Mouse (Mus musculus) stomach, postnatal 0 days (tissue): ENCODE measurements at regions not wholly inside any gene's neighbourhood (a gene's known extent, or its start where the extent isn't known, plus 50 kb on each side); places are given as distances from the start of the nearest gene placed in this dataset.

ENCODE experiments used
- ATAC-seq: fragments of 200-750 bp; cut with Nextera tagmentation; 2 replicates; pipeline ENCODE4 v1.8.0; 2017; ENCODE audit not compliant: low FRiP score, low TSS enrichment
- DNase-seq: peaks from one replicate; pipeline ENCODE4 v3.0.0-alpha.2; 2016; ENCODE audit warnings: low spot score
- H3K27ac ChIP-seq: fragments of 300-500 bp; sonication (generic); replicated peaks from 2 replicates; pipeline ENCODE4 v1.5.1; 2014; ENCODE audit warnings: mild to moderate bottlenecking, control low read depth
- H3K27me3 ChIP-seq: fragments of 300-500 bp; sonication (generic); 2 replicates; pipeline ENCODE4 v1.6.1; 2014; ENCODE audit warnings: low read length; ENCODE audit not compliant: control insufficient read depth, insufficient read depth
- H3K36me3 ChIP-seq: fragments of 300-500 bp; sonication (generic); 2 replicates; pipeline ENCODE4 v1.6.1; 2014; ENCODE audit warnings: low read length, mixed read lengths; ENCODE audit not compliant: control insufficient read depth, insufficient read depth
- H3K4me1 ChIP-seq: fragments of 300-500 bp; sonication (generic); replicated peaks from 2 replicates; pipeline ENCODE4 v1.6.1; 2014; ENCODE audit warnings: antibody characterized with exemption; ENCODE audit not compliant: control insufficient read depth, insufficient read depth
- H3K4me2 ChIP-seq: fragments of 300-500 bp; sonication (generic); replicated peaks from 2 replicates; pipeline ENCODE4 v1.6.1; 2014; ENCODE audit warnings: low read depth, mild to moderate bottlenecking, control low read depth, moderate library complexity
- H3K4me3 ChIP-seq: fragments of 300-500 bp; sonication (generic); 2 replicates; pipeline ENCODE4 v1.5.1; 2014; ENCODE audit warnings: low read depth, low read length, control low read depth
- H3K9ac ChIP-seq: fragments of 300-500 bp; sonication (generic); 2 replicates; pipeline ENCODE4 v1.6.1; 2014; ENCODE audit warnings: mild to moderate bottlenecking, low read length, control low read depth, mixed read lengths
- H3K9me3 ChIP-seq: fragments of 300-500 bp; sonication (generic); 2 replicates; pipeline ENCODE4 v1.6.1; 2016; ENCODE audit warnings: low read length; ENCODE audit not compliant: control insufficient read depth
- CTCF ChIP-seq: IDR thresholded peaks from 2 replicates; pipeline ENCODE4 v1.5.1; 2016; ENCODE audit warnings: antibody characterized with exemption, low read depth, mild to moderate bottlenecking, moderate library complexity
- EP300 ChIP-seq: optimal IDR thresholded peaks from 2 replicates; pipeline ENCODE3; 2016; ENCODE audit warnings: antibody characterized with exemption
- WGBS: fragments of 180-500 bp; shearing (Covaris S2); extraction: QIAGEN DNeasy Blood & Tissue Kit; methylation state at CpG from one replicate; pipeline ENCODE4 v1.1.7; 2014; 5-methylcytosine and 5-hydroxymethylcytosine counted together

DNA sequence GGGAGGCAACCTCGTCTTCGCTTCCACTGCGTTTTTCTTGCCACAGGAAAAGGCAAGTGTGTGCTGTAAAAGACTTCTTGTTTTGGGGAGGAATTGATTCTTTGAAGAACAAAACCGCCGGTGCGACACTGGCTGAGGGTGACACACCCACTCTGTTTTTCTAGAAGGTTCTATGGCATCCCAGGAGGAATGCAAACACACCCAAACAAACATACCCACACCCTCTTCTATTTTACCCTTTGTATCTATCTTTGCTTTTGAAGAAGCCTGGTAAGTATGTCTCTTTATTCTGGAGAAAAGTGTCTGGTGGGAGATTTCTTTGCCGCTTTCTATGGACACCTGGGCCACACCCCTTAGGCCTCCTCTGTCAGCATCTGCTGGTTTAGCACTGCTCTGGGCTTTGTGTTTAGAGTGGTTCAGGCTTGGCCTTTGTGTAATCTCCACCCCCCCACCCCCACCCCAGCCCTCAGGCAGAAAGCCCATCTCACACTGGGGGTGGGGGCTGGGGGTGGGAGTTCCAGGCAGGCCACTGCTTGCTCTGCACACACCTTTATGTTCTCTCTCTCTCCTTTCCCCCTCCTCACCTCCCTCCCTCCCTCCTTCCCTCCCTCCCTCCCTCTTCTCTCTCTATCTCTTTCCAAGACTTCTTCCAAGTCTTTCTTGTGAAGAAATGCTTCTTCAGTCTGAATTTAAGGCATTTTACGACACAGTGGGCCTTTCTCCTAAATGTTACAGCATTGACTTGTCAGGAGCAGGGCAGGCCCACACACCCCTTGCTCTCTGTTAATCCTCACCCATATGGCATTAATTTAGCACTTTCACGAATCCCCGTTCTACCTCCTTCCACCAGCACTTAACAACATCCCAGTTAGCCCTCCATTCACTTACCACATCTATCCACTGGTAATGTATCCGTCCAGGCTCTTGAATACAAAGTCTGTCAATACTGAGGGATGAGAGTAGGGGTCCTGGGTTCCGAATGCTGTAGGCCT is 83.2 kb upstream of the Cops8 start:
- H3K27ac ChIP-seq = peak overlapping the region; percentile 30; the same call in 1 of the 2 replicates

DNA sequence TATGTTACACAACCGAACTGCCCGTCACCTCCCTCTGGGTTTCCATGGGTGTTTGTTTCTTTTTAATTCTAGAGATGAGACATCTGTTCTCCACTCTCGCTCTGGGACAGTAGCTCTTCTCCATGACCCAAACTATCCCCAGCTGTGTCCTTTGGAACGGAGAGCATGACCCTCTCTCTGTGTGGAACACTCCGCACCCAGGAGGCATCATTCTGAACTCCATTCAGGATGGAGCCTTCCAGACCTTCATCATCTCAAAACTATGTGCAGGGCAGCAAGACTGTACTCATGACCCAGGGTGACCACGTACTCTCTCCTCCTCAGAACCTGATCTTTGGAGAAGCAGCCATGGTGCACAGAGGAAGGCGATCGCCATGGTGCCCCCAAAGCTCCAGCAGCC is 80.5 kb upstream of the Cops8 start:
- Histone ChIP-seq H3K27ac (peak overlapping the region; percentile 56; the same call in 1 of the 2 replicates), H3K4me1 (peaks cover 6% of the 10 kb centered on the region), H3K4me3 (no peak overlapping the region), H3K36me3 (no peaks in the 10 kb centered on the region), H3K9me3 (no peaks in the 10 kb centered on the region), H3K9ac (no peak overlapping the region), H3K27me3 (no peaks in the 10 kb centered on the region), H3K4me2 (no peak overlapping the region)
- ATAC-seq = no peak
- 63% methylated on average over 8 of the region's 8 CpGs for WGBS
- no peak for DNase-seq
- no peak for TF ChIP-seq EP300
- TF ChIP-seq CTCF = no peak

More for the DNA sequence above, 83.2 kb upstream of the Cops8 start:
- H3K9ac ChIP-seq = no peak overlapping the region
- H3K36me3 ChIP-seq = no peaks in the 10 kb centered on the region
- H3K4me2 ChIP-seq = no peak overlapping the region
- no peak for ATAC-seq
- no peak for DNase-seq
- H3K4me3 ChIP-seq = no peak overlapping the region
- H3K9me3 ChIP-seq = no peaks in the 10 kb centered on the region
- no peak for TF ChIP-seq CTCF
- TF ChIP-seq EP300 = no peak
- no peaks in the 10 kb centered on the region for H3K27me3 ChIP-seq
- WGBS = 60% methylated on average over 12 of the region's 12 CpGs
- peaks cover 6% of the 10 kb centered on the region for H3K4me1 ChIP-seq

GRCm38 (mm10) chr1:90524641-90525220 is 78.0 kb upstream of the Cops8 start:
- H3K27ac ChIP-seq = peak overlapping the region; percentile 65; the same call in 1 of the 2 replicates
- no peaks in the 10 kb centered on the region for H3K27me3 ChIP-seq
- H3K36me3 ChIP-seq = no peaks in the 10 kb centered on the region
- WGBS = 25% methylated on average over 3 of the region's 3 CpGs
- H3K9ac ChIP-seq = no peak overlapping the region
- H3K4me3 ChIP-seq = no peak overlapping the region
- H3K4me1 ChIP-seq = peaks cover 4% of the 10 kb centered on the region
- TF ChIP-seq CTCF (no peak), EP300 (no peak)
- H3K4me2 ChIP-seq = no peak overlapping the region
- peak; percentile 60; the same call in 1 of the 2 replicates for ATAC-seq
- no peak for DNase-seq
- H3K9me3 ChIP-seq = no peaks in the 10 kb centered on the region

- WGBS = 30% methylated on average over 7 of the region's 7 CpGs
- H3K4me3 ChIP-seq = no peak overlapping the region
- no peak overlapping the region for H3K27ac ChIP-seq
- H3K36me3 ChIP-seq = no peaks in the 10 kb centered on the region
- peaks cover 4% of the 10 kb centered on the region; the same call in 1 of the 2 replicates for H3K4me1 ChIP-seq
- TF ChIP-seq EP300 = no peak
- TF ChIP-seq CTCF = no peak
- DNase-seq (no peak), ATAC-seq (no peak)
- no peak overlapping the region for H3K9ac ChIP-seq
- no peak overlapping the region for H3K4me2 ChIP-seq
- H3K9me3 ChIP-seq = no peaks in the 10 kb centered on the region
- no peaks in the 10 kb centered on the region for H3K27me3 ChIP-seq
These were observed 76.5 kb upstream of the Cops8 start for GRCm38 (mm10) chr1:90526311-90526710.

DNA sequence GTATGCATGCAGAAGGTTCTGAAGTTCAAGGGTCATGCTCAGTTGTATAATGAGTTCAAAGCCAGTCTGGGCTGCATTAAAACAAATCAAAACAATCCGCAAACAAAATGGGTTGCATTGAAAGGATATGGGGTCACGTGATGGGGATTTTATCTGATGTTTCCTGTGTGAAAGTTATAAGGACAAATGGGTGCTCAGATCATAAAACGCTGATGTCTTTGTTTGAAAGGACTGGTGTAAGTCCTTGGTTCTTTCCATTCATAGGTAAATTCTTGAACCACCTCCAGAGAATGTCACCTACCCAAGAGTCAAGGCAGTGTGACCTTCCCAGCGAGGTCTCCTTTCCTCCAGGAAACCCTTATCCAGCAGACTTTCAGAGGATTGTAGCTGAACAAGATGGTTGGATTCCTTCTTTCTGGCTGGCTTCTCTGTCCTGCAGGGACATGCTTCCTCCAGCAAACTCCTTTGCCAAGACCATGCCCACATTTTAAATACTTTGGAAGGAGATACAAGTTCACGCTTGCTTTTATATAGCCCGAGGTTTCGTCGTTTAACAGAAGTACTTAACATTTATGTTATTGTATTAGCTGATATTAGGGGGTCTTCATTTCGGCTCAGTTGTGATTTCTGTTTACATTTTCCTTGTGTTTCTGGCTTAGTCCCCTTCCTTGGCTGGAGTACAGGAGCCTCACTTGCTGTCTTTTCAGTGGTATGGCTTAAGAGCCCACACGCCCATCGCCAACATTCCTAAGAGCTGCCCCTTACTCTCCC is 74.6 kb upstream of the Cops8 start:
- TF ChIP-seq CTCF (no peak), EP300 (no peak)
- Histone ChIP-seq H3K36me3 (no peaks in the 10 kb centered on the region), H3K4me3 (no peak overlapping the region), H3K27me3 (no peaks in the 10 kb centered on the region), H3K9ac (no peak overlapping the region), H3K4me1 (peaks cover 2% of the 10 kb centered on the region; the same call in 1 of the 2 replicates), H3K4me2 (no peak overlapping the region), H3K9me3 (no peaks in the 10 kb centered on the region), H3K27ac (0 out of 2 replicates have a peak overlapping the region, but pooled peaks have one; percentile 45)
- WGBS = 41% methylated on average over 11 of the region's 11 CpGs
- ATAC-seq = no peak
- DNase-seq = no peak
